Mouse (Mus musculus) gastrocnemius, postnatal 4 days (tissue): ENCODE measurements around the gene Jag2. TPM values are rescaled to one million over a fixed set of nuclear protein-coding genes. Genes with fewer than 3 reads are reported as not detected.
A peak's percentile ranks its signal among the peaks of the same experiment; 100 is the strongest.

ENCODE experiments used
- DNase-seq, 2 experiments: peaks; one replicate each; pipeline ENCODE4 v3.0.0; 2021 to 2022; ENCODE audit warnings: low spot score in 2 of 2, mixed read lengths in 2 of 2
- long read RNA-seq, 2 experiments: library from polyadenylated mRNA; stranded (forward); transcript quantifications; one replicate each; pipeline ENCODE4 v2.0.0; 2021
- total RNA-seq, 2 experiments: library from RNA; stranded (reverse); gene quantifications; 2 replicates each; pipeline ENCODE4 v1.2.3; 2021

The Jag2 gene
- total RNA-seq: 10 to 100 TPM; 60.4 to 60.8 TPM
- long read RNA-seq, experiment 1, partial matches to known transcripts: 19 of 43 reads
- long read RNA-seq, experiment 1, other reads (novel, unspliced or antisense): 24 of 43 reads
- long read RNA-seq, experiment 2, full-length matches to known transcripts: 12 of 81 reads
- long read RNA-seq, experiment 2, partial matches to known transcripts: 35 of 81 reads
- long read RNA-seq, experiment 2, other reads (novel, unspliced or antisense): 34 of 81 reads

DNA sequence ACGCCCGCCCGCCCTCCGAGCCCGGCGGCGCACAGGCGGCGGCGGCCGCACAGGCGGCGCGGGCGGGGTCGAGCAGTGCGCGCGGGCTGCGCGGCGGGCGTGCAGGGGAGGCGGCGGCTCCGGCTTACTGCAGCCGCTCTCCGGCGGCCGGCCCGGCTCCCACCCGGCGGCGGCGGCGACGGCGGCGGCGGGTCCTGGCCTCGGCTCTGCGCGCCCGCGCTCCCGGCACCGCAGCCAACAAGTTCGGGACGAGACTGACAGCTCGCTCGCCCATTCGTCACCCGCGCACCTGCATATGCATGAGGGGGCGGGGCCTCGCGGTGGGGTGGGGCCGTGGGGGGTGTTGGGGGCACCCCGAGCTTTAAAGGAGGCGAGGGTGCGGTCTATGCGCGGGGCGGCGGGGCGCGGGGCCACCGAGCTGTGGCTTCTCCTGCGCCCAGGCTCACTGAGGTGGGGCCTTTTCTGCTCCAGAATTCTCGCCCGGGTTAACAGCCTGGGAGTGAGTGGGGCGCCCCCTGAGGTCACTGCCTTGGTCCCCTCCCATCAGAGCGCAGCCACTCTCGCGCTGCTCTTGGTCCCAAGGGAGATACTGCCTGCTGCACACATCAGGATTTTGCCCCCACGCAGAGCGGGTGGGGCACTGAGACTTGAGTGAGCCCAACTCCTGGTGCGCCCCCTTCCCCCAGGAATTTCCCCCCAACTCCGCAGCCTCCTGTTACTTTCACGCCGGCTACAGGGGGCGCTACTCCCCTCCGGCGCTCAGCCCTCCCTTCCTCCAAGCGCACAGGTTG, at the start of gene Jag2:
TSS of gene Jag2 (minus strand) at position 215 of the 791 bp plus-strand sequence.
- peak in 1 of 2 experiments; percentile 58 for DNase-seq

DNA sequence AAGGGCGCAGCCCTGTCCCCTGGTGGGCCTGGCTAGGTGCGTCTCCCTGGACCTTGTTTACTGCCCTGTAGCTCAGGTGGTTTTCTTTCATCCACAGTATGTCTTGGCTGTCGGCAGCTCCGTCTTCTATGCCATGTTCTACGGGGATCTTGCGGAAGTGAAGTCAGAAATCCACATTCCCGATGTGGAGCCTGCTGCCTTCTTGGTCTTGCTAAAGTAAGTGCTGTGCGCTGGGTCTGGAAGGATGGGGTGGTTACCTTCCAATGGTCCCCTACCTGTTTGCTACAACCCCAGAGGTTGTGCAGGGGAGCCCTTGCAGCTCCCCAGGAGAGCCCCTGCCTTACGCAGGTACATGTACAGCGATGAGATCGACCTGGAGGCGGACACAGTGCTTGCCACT, 47.6 kb upstream of the Jag2 start:
- no peak for DNase-seq

DNA sequence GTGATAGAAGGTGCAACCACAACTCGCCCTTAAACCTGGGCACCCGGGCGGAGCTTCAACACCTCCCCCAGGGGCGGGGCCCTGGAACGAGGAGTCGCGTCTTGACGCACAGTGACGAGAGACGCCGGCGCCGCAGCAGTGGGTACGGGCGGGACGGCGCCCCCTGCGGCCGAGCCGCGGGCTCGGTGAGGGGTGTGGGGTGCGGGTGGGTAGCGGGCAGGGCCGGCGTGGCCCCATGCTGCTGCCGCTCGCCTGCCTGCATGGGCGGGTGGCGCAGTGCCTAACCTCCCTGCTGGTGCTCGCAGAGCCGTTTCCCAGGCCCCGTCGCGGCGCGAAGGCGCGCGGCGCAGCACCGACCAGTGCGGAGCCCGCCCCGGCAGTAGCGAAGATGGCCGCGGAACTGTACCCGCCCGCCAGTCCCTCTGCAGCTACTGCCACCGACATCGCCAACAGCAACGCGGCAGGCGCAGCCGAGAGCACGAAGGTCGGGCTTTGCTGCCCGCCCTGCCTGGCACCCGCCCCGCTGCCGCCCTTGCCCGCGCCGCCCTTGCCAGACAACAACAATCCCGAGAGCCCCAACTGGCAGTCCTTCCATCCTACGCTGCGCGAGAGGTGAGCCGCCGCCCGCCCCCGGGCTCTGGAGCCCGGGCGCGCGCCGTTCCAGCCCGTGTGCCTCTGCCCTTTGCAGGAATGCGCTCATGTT, 46.9 kb upstream of the Jag2 start, which contains the start of gene Btbd6:
TSS of gene Btbd6 (plus strand) at position 112 of the 703 bp plus-strand sequence.
- peak; percentile 80 to 88 for DNase-seq

DNA sequence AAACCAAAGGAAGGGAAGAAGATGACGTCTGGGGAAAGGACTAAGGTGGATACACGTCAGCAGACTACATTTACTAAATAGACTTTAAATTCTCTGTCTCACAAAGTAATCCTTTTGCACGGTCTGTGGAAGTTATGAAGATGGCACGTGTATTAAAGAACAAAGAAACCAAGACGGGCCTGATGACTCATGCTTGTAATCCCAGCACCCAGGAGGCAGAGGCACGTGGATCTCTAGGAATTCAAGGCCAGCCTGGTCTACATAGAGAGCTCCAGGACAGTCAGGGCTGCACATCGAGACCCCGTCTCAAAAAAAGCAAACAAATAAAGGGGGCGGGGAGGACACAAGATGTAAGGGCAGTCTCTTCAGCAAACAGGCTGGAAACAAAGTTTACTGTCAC, 45.2 kb upstream of the Jag2 start:
- DNase-seq: no peak

DNA sequence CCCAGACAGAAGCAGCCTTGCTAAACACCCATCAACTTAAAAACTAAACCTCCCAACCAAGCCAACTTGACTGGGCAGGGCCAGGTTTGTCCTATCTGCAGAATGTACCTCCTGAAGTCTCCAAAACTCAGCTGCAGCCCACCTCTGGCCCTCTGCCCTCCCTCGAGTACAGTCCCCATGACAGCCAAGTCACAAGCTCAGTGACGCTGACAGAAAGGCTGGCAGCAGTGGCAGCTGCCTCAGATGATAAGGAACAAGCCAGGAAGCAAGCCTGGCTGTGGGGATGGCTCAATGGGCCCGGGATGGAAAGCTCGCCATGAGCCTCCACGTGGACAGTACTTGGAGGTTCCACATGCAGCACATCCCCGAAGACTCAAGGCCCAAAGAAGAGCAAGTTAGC, 40.0 kb upstream of the Jag2 start:
- DNase-seq: no peak

DNA sequence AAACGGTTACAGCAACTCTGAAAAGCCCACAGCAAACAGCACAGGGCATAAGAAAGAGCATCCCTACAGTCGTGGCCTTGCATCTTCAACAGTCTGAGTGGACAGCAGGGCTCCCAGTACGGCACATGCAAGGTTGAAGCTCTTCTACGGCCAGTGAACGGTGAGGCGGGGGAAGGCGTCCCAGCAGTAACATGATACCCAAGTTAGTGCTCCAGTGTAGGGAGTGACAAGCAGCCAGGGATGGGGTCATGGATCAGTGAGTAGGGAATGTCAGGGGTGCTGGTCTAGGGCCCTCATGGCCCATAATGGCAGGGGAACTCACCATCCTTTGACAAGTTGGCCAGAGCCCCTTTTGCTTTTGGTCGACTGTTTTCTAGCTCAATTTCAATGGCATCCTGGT, 39.4 kb upstream of the Jag2 start:
- no peak for DNase-seq

DNA sequence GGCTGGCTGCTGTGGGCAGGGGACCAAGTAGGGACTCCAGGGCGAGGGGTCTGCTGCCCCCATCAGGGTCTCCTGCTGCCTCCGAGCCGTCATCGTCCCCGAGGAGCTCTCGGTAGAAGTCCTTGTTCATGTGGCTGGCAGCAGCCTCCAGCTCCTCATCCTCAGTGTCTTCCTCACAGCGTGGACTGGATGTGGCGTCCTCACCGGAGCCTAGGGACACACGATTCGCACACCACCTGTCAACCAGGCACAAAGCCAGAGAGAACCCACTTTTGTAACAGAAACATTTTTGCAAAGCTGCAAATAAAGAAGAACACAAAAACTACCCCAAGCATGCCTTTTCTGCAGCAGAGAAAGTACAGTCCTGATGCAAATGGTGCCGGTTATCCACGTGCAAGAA, 36.2 kb upstream of the Jag2 start:
- DNase-seq: no peak

DNA sequence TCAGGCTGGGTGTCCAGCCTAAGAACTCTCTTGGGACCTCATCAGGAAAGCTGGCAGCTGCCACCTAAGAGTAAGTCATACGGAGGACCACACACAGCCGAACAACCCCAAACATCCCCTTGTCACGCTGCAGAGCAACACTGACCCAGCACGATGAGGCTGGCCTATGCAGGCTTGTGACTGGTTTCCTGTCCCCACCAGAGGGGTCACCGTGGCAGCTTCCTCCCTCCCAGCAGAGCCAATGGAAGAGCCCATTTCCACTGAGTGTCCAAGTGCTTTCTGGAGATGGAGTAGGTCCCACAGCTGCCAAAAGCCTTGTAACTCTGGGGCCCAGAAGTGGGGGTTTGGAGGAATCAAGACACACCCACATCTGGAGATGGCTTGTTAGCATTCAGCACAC, 32.3 kb upstream of the Jag2 start:
- DNase-seq: peak in 1 of 2 experiments; percentile 41

DNA sequence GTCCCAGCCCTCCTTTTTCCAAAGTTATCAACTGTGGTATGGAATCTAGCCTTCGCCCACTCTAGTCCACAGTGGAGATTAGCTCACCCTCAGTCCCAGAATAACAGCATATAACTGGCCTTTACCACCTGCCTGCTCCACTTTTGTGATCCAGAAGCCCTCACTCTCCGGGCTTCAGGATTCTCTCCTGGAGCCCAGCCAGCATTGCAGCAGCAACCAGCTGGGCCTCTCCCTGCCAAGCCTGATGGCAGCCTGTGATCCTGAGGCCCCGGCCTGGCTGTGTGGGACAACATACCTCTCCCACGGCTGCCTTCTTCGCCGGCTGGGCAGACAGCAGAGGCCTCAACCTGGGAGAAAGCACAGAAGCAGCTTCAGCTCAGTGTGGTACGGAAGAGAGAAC, 31.9 kb upstream of the Jag2 start:
- DNase-seq: peak in 1 of 2 experiments; percentile 73

DNA sequence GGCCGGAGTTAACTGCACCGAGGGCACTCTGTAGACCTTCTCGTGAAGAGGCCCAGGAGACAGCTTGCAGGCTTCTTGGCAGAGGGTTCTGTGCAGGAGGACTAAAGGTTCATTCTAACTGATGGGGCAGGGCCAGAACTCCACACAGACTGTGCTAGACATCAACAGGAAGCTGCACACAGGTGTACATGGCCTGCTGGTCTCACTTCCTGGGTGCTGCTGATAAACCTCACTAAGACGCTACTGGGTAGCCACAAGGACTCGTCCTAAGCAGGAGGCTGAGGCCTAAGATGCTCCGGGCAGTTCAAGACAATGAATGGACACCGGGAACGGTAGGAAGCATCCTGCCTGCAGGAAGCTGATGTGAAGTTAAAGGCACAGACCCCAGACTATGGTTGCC, 29.8 kb upstream of the Jag2 start:
- no peak for DNase-seq

DNA sequence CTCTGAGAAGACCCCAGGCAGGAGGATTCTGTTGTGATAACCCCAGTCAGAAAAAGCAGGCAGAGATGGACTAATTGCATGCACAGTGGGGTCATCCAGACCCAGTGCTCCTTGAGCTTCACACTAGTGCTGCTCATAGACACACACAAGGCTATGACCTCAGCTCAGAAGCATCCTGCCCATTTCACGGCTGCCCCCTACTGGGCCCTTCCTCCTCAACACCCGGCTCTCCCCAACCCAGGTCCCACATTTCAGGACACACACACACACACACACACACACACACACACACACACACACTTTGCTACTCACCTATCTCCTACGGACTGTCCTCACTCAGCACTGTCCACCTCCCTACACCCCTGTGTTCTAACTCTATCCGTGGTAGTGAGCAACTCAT, 28.7 kb upstream of the Jag2 start:
- DNase-seq: peak in 1 of 2 experiments; percentile 60

DNA sequence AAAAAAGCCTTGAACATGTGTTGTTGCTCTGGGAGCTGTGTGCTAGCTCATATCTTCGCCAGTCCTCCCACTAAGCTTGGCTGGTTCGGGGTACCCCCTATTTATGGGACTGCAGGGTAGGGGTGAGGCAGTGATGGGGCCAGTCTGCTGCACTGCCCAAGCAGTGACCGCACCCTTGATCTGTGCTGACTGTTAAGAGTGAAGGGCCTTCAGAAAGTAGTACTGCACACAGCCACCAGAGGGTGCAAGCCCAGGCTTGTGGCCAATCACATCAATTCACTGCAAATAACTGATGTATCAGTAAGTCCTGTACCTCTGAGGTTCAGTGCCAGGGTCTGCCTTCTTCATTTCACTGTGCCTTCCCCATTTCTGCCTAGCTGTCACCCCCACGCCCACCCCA, 26.2 kb upstream of the Jag2 start:
- peak; percentile 68 to 77 for DNase-seq

DNA sequence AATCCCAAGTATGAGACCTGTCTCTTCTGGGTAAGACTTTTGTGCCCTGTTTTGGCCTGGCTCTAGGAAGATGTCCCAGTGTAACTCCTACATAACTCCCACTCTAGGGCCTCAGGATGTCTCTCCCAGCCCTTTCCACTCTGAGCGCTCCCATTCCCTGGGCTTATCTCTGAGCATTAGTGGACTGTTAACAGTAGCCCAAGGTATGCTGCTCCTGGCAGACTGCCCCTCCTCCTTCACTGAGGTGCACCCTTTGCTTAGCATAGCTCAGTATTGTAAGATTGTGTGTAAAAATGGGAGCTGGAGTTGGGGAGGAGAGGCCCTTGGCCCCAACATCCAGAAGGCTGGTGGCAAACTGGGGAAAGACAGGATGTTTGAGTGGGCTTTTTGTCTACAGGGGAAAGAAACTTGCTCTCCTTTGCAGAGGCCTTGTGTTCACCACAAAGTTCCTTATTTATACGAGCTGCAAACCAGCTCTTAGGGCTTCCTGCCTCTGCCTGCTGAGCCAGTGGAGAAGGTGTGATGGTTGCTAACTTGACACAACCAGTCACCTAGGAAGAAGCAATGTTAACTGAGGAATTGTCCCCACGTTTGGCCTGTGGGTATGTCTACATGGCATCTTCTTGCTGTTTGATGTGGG, 23.5 kb upstream of the Jag2 start:
- no peak for DNase-seq

DNA sequence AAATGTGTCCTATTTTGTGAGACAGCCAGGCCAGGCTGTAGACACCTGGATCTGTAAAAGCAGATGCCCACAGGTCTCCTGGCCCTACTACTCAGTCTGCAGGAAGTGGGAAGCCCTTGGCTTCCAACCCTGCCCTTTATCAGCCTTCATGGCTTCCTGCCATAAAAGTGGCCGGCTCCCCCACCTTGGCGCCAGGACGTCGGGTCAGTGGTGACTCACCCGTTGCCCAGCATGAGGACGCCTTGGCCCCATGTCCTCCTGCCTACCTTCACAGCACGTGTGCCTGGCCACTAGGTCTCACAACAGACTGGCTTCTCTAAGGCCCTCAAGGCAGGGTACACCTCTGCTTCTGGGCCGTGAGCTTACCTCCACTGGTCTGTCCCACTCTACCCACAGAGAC, 22.9 kb upstream of the Jag2 start:
- DNase-seq: peak in 1 of 2 experiments; percentile 41

DNA sequence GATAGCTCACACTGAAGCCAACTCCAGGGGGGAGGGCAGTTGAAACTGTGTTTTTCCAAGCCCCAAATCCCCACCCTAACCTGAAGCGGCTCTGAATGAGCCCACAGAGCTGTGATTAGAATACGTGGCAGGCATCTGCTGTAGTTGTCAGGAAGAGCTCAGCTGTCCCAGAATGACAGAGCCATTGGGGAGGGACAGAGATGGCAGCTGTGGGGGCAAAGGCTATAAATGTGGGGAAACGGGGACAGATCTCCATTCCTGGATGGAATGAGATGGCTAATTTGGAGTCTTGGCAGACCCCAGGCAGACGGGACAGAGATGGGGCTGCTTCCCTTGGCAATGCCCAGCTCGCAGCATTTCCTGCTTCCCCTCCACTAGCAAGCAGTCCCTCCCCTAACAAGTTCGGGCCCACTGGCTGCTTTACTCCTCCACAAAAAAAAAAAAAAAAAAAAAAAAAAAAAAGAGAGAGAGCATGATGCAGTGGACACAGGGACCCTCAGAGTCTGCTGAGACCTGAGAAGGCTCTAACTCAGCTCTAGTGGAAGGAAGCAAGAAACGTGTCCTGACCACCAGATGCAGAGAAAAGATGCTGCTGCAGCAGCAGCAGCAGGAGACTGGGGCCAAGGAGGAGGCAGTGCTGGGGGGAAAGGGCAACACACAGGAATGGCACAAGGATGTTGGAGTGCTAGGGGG, 21.7 kb upstream of the Jag2 start:
- DNase-seq: no peak

DNA sequence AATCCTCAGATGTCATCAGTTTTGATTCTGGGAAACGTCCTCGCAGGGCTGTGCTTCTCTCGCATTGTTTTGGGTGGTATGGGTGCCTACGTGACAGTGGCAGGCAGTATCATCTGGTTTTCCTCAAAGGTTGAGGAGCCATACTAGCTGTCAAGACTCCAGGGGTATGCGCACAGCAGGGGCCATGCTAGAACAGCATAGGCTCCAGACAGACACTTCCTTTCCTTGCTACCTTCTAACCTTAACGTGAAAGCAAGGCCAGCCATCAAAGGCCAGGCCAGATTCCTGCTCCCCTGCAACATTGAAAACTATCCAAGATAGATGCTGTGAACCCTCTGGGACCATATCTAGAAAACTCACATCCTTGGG, 21.2 kb upstream of the Jag2 start:
- no peak for DNase-seq

DNA sequence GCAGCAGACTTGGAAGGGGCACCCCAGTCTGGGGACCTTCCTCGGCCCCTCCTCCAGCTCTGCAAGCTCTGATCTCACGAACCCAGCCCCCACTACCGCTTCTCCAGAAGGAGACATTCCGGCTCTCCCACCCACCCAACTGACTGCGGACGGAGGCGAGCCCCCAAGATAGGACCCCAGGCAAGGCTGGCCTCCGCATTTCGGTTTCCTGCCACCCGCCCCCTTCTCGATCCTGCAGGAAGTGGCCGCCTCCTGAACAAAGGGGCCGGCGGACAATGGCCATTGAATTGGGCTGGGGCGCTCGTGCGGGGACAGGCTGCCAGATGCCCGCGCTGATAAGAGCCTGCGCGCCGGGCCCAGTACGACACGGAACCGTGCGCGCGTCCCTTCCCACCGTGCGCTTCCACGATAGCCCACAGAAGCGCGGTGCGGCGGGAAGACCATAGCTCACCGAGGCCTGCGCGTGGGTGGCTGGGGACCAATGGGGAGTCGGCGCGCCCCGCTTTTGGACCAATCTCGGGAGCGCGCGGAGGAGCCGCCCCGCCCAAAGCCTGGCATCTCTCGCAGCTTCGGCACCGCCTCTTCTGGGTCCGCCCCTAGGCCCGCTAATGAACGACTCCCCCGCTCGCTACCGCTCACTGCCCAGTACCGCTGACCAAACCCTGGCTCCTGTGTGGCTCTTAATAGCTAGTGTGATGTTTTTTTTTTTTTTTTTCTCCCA, 20.6 kb upstream of the Jag2 start:
- peak; percentile 77 to 87 for DNase-seq

DNA sequence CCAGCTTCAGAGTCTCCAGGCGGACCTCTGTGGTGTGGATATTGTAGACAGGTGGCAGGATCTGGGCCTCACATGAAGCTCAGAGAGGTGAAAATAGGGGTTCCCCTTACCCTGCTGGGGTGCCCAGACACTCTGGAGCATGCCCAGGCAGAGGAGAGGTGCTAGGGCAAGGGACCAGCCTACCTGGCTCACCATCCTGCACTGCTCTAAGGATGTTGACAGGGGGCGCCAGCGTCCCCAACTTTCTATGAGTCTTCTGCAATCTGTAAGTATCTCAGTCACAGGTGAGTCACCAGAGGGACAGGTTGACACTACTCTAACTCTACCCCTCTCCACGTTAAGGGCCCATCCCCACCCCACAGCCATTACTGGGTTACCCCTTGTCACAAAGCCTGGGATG, 17.7 kb upstream of the Jag2 start:
- no peak for DNase-seq

DNA sequence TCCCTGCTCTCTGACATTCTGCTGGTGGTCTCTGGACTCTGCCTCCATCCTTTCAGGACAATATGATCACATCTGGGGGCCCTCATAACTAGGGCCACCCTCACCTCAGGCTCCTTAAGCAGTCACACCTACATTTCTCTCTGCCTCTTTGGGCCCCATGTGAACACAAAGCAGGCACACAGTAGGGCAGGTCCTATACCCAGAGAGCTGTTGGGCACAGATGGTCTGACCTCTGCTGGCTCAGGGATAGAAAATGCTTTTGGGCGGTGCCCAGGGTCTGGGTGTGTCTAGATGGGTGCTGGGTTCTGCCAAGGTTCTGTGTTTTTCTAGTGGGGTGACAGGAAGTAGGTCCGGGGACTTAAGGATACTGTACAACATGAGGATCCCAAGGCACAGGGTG, 14.1 kb upstream of the Jag2 start:
- no peak for DNase-seq
